Mouse (Mus musculus): Measurements from ENCODE around the gene Gm9125. TPM values are rescaled to one million over a fixed set of nuclear protein-coding genes. Genes with fewer than 3 reads are reported as not detected.

Gene Gm9125
- not detected for polyA plus RNA-seq (2017; shearing (Covaris generic))

DNA sequence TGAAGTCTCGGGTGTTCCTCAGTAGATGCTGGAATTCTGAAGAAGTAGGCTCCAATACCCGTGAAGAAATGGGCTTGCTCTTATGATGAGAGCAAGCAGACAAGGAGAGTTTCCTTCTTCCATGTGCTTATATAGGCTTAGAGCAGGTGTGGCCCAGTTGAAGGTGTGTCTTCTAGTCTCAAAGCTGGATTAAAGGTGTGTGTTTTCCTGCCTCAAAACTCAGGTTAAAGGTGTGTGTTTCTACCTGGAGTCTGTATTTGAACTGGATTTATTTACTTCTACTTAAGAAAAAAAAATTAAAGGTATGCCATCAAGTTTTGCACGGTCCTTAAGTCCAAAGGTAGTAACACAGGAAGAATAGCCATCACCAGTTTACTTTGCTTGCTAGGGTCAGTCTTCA is at the start of gene Gm9125:
TSS of gene Gm9125 (minus strand) at position 101 of the 400 bp plus-strand sequence.

DNA sequence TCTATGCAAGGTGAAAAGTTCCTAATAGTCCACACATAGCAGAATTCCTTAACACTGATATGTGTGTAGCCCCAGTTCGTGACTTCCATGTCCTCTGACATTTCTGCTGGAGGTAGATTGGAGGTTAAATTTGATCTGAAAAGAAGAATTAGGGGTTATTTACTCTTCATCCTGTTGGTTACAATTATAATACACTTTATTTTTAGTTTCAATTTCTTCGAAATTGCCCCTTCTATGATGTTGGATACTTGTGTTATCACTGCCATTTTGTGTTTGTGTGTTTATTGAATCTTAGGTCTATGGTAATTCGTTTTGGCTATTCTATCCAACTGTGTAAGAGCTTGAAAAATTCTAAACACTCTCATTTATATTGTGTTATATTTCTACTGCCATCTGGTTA is 17.9 kb upstream of the Gm9125 start, which contains the start of gene Gm10697:
TSS of gene Gm10697 (minus strand) at position 101 of the 400 bp plus-strand sequence.

Other genes with a start within 250 kb of the Gm9125 start
- gene Tdpoz3, start 228.9 kb downstream of the Gm9125 start, polyA plus RNA-seq (2017; shearing (Covaris generic)), result not detected
- not detected for gene Gm9117, start 111.3 kb downstream of the Gm9125 start, polyA plus RNA-seq (2017; shearing (Covaris generic))
- not detected for gene Tdpoz5, start 93.6 kb downstream of the Gm9125 start, polyA plus RNA-seq (2017; shearing (Covaris generic))
- gene Gm10697, start 17.8 kb upstream of the Gm9125 start, polyA plus RNA-seq (2017; shearing (Covaris generic)), result not detected
- gene Gm10696, start 123.3 kb upstream of the Gm9125 start, polyA plus RNA-seq (2017; shearing (Covaris generic)), result not detected
- gene Gm5286, start 141.8 kb upstream of the Gm9125 start, polyA plus RNA-seq (2017; shearing (Covaris generic)), result not detected
- gene Gm4778, start 209.2 kb upstream of the Gm9125 start, polyA plus RNA-seq (2017; shearing (Covaris generic)), result not detected